Mouse (Mus musculus) liver, postnatal 0 days (tissue): Measurements from ENCODE around the gene Atp6v0b. TPM values are rescaled to one million over a fixed set of nuclear protein-coding genes. Genes with fewer than 3 reads are reported as not detected.

ENCODE experiments used
- ATAC-seq: fragments of 200-750 bp; cut with Nextera tagmentation; 2 replicates; pipeline ENCODE4 v1.8.0; 2017; ENCODE audit warnings: mild to moderate bottlenecking, moderate library complexity
- DNase-seq: peaks from one replicate; pipeline ENCODE4 v3.0.0-alpha.2; 2016
- H3K27ac ChIP-seq: fragments of 300-500 bp; sonication (generic); 2 replicates; pipeline ENCODE4 v1.5.1; 2014; ENCODE audit warnings: antibody characterized with exemption, moderate library complexity, mild to moderate bottlenecking, low read depth
- H3K27me3 ChIP-seq: fragments of 300-500 bp; sonication (generic); 2 replicates; pipeline ENCODE4 v1.6.1; 2014; ENCODE audit warnings: low read length, control low read depth, mixed read lengths; ENCODE audit not compliant: insufficient read depth
- H3K36me3 ChIP-seq: fragments of 300-500 bp; sonication (generic); replicated peaks from 2 replicates; pipeline ENCODE4 v1.6.1; 2014; ENCODE audit warnings: mild to moderate bottlenecking, control low read depth, low read length, moderate library complexity, mixed read lengths; ENCODE audit not compliant: insufficient read depth
- H3K4me1 ChIP-seq: fragments of 300-500 bp; sonication (generic); 2 replicates; pipeline ENCODE4 v1.6.1; 2014; ENCODE audit warnings: antibody characterized with exemption, mild to moderate bottlenecking, control low read depth; ENCODE audit not compliant: insufficient read depth
- H3K4me2 ChIP-seq: fragments of 300-500 bp; sonication (generic); 2 replicates; pipeline ENCODE4 v1.6.1; 2014; ENCODE audit warnings: low read depth, mild to moderate bottlenecking, low read length, moderate library complexity, mixed read lengths
- H3K4me3 ChIP-seq: fragments of 300-500 bp; sonication (generic); 2 replicates; pipeline ENCODE4 v1.5.1; 2014; ENCODE audit warnings: low read depth, low read length
- H3K9ac ChIP-seq: fragments of 300-500 bp; sonication (generic); replicated peaks from 2 replicates; pipeline ENCODE4 v1.6.1; 2014; ENCODE audit warnings: mild to moderate bottlenecking, moderate library complexity
- H3K9me3 ChIP-seq: fragments of 300-500 bp; sonication (generic); 2 replicates; pipeline ENCODE4 v1.6.1; 2016; ENCODE audit warnings: mild to moderate bottlenecking, control low read depth, low read length, mixed read lengths
- CTCF ChIP-seq: sonication (generic); IDR thresholded peaks from 2 replicates; pipeline ENCODE4 v1.5.1; 2016; ENCODE audit warnings: antibody characterized with exemption, low read depth
- EP300 ChIP-seq: IDR thresholded peaks from 2 replicates; pipeline ENCODE4 v1.6.1; 2016; ENCODE audit warnings: antibody characterized with exemption, low read depth, mild to moderate bottlenecking
- WGBS: fragments of 180-500 bp; shearing (Covaris S2); extraction: QIAGEN DNeasy Blood & Tissue Kit; methylation state at CpG from one replicate; pipeline ENCODE4 v1.1.7; 2014; ENCODE audit not compliant: insufficient replicate concordance; 5-methylcytosine and 5-hydroxymethylcytosine counted together
- polyA plus RNA-seq: library from polyadenylated mRNA; unstranded; fragments of >200 nt; fragmentation: Nextera tagmentation; extraction: Ambion mirVana; gene quantifications from 2 replicates; pipeline ENCODE4 v1.2.1, GENCODE M21; 2015

Atp6v0b gene
- polyA plus RNA-seq, 1 experiment from 2014 or later: 164 TPM

GRCm38 (mm10) chr4:117884146-117884545 is 3.0 kb downstream of the Atp6v0b start:
- Histone ChIP-seq H3K27ac (no peak overlapping the region), H3K9me3 (no peaks in the 10 kb centered on the region), H3K4me1 (peaks cover 14% of the 10 kb centered on the region), H3K36me3 (peaks cover 23% of the 10 kb centered on the region), H3K4me2 (no peak overlapping the region), H3K27me3 (peaks cover 24% of the 10 kb centered on the region), H3K9ac (no peak overlapping the region), H3K4me3 (no peak overlapping the region)
- DNase-seq: no peak
- ATAC-seq: no peak
- WGBS: 67% methylated on average over 1 of the region's 1 CpGs
- TF ChIP-seq CTCF: no peak
- TF ChIP-seq EP300: no peak

DNA sequence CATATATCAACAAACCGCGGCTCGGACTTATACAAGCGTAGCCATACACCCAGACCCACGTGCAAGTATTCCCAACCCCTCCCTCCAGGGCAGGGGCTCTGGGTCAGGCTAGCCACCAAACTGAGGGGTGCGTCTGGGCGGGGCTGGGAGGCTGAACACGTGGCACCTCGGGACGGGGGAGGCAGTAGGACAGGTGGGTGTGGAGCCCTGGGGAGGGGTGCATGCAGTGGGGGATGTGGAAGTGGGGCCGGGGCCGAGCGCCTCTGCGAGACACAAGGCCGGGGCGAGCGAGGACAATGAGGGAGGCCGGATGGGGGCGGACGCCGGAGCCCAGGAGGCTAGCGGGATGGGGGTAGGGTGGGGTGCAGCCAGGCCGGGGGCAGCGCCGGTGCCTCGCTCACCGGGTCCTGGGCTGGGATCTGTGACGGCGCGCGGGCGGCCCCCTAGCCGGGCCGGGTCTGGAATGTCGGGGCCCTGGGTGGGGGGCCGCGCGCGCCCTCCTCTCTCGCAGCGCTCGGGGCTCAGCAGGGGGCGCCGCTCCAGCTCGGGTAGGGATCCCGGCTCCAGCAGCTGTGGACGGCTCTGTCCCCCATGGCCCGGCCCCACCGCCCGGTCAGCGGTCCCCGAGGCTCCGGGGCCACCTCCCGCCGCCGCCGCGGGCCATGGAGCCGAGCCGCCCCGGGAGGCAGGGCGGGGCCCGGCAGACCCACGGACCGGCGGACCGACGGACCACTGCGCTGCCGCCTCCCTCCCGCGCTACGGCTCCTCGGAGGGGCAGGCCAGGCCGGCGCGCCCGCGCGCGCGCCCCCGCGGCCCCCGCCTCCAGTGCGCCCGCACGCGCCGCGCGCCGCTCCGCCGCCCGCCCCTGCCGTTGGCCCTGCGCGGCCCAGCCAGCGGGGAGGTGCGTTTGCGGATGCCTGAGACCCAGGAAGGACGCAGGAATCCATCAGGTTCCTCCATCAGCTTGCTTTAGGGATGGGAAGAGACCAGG is 4.1 kb downstream of the Atp6v0b start, which contains the start of gene B4galt2:
Gene B4galt2, minus strand, starts transcription at position 787 of the 991 bp plus-strand sequence.
- TF ChIP-seq CTCF (0 out of 2 replicates have a peak, but pooled peaks have one; percentile 10), EP300 (no peak)
- ATAC-seq (no peak), DNase-seq (no peak)
- H3K27me3 ChIP-seq: peaks cover 24% of the 10 kb centered on the region
- no peak within 1 kb of the TSS for H3K27ac ChIP-seq
- WGBS: 2% methylated on average over 39 of the region's 103 CpGs
- peak within 1 kb of the TSS; percentile 56 for H3K4me3 ChIP-seq
- no peaks in the 10 kb centered on the region for H3K9me3 ChIP-seq
- H3K9ac ChIP-seq: peak within 1 kb of the TSS; percentile 63
- H3K4me1 ChIP-seq: peaks cover 14% of the 10 kb centered on the region
- peaks cover 22% of the 10 kb centered on the region for H3K36me3 ChIP-seq
- peak within 1 kb of the TSS; percentile 86 for H3K4me2 ChIP-seq

- Histone ChIP-seq H3K4me3 (no peak overlapping the region), H3K9me3 (no peaks in the 10 kb centered on the region), H3K4me1 (peaks cover 4% of the 10 kb centered on the region; the same call in 1 of the 2 replicates), H3K9ac (no peak overlapping the region), H3K36me3 (0 out of 2 replicates have a peak, but pooled peaks cover under 1% of the 10 kb centered on the region), H3K4me2 (no peak overlapping the region), H3K27ac (no peak overlapping the region), H3K27me3 (peaks cover 17% of the 10 kb centered on the region)
- TF ChIP-seq CTCF (no peak), EP300 (no peak)
- DNase-seq: no peak
- 58% methylated on average over 5 of the region's 5 CpGs for WGBS
- ATAC-seq: no peak
Measured at GRCm38 (mm10) chr4:117878703-117879102, 8.4 kb downstream of the Atp6v0b start.

- DNase-seq (no peak), ATAC-seq (no peak)
- H3K9me3 ChIP-seq: no peaks in the 10 kb centered on the region
- peaks cover under 1% of the 10 kb centered on the region; the same call in 1 of the 2 replicates for H3K4me1 ChIP-seq
- H3K9ac ChIP-seq: no peak overlapping the region
- no peaks in the 10 kb centered on the region for H3K36me3 ChIP-seq
- 72% methylated on average over 10 of the region's 10 CpGs for WGBS
- no peak for TF ChIP-seq EP300
- TF ChIP-seq CTCF: no peak
- no peak overlapping the region for H3K4me2 ChIP-seq
- no peak overlapping the region for H3K4me3 ChIP-seq
- no peak overlapping the region for H3K27ac ChIP-seq
- peaks cover 17% of the 10 kb centered on the region for H3K27me3 ChIP-seq
Measured at GRCm38 (mm10) chr4:117878301-117878700, 8.8 kb downstream of the Atp6v0b start.

DNA sequence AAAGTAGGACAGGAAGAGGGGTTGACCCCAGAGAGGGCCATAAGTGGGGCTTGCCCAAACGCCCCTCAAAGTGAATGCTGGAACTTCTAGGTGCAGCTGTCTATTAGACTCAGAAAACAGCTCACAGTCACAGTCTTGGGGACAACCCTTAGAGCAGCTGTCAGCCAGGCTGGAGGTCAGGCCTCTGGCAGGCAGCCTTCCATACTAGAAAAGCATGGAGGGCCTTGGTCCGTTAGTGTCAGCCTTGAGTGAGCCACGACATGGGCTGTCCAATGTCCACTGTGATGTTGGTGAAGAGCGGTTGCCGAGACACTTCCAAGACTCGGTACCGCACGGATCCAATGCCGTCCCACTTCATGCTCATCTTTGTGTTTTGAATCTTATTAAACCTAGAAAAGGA is 13.5 kb downstream of the Atp6v0b start:
- Histone ChIP-seq H3K27ac (no peak overlapping the region), H3K36me3 (no peaks in the 10 kb centered on the region), H3K9ac (no peak overlapping the region), H3K4me1 (peaks cover 6% of the 10 kb centered on the region), H3K9me3 (no peaks in the 10 kb centered on the region), H3K27me3 (peaks cover 4% of the 10 kb centered on the region; the same call in 1 of the 2 replicates), H3K4me2 (no peak overlapping the region), H3K4me3 (no peak overlapping the region)
- no peak for TF ChIP-seq EP300
- no peak for TF ChIP-seq CTCF
- DNase-seq (no peak), ATAC-seq (no peak)
- 93% methylated on average over 9 of the region's 9 CpGs for WGBS

GRCm38 (mm10) chr4:117872471-117872886 is 14.7 kb downstream of the Atp6v0b start, which contains the start of gene Ccdc24:
TSS of gene Ccdc24 (minus strand) at chr4:117872557.
- H3K27ac ChIP-seq: no peak within 1 kb of the TSS
- WGBS: 20% methylated on average over 14 of the region's 14 CpGs
- ATAC-seq (peak; percentile 49), DNase-seq (peak; percentile 60)
- peaks cover 9% of the 10 kb centered on the region; the same call in 1 of the 2 replicates for H3K36me3 ChIP-seq
- H3K27me3 ChIP-seq: peaks cover 7% of the 10 kb centered on the region; the same call in 1 of the 2 replicates
- H3K4me1 ChIP-seq: peaks cover 6% of the 10 kb centered on the region
- peak within 1 kb of the TSS; percentile 50 for H3K4me2 ChIP-seq
- no peak within 1 kb of the TSS for H3K4me3 ChIP-seq
- no peaks in the 10 kb centered on the region for H3K9me3 ChIP-seq
- no peak within 1 kb of the TSS; the same call in 1 of the 2 replicates for H3K9ac ChIP-seq
- TF ChIP-seq CTCF (no peak), EP300 (no peak)
